Mouse (Mus musculus): Measurements from ENCODE around the gene Mcpt4. TPM values are rescaled to one million over a fixed set of nuclear protein-coding genes. Genes with fewer than 3 reads are reported as not detected.
"Not testable (repeated sequence)": the region's sequence is repeated elsewhere in the genome, so short reads cannot be mapped to it uniquely, and the experiment has no call there.

Gene Mcpt4
- polyA plus RNA-seq, 1 experiment = 2.9 TPM

DNA sequence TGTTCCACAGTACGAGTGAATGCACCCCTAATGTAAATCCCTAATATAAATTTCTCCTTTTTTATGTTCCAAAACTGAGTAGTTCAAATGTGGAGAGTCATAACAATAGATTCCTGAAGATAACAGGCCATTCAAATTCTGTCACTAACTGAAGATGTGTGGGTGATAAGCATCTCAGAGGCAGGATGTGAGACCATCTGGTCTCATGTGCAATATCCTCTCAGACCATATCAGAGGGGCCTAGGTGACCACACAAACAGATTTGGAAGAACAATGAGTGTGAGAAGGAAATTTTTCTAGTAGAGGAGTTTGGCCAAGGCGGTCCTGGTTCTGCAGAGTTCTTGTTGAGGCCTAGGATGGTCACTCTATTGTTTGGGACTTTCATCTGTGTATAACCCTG is 31.2 kb upstream of the Mcpt4 start:
- Histone ChIP-seq H3K27me3 (ENCODE audit: control insufficient read depth, insufficient read depth, low read length) (no peaks in the 10 kb centered on the region), H3K36me3 (ENCODE audit: control insufficient read depth, insufficient read depth, low read length) (no peaks in the 10 kb centered on the region), H3K4me3 (ENCODE audit: control insufficient read depth, insufficient read depth, low read length) (no peak overlapping the region), H3K27ac (ENCODE audit: control insufficient read depth, insufficient read depth, low read length) (no peak overlapping the region), H3K4me1 (replicated peaks; ENCODE audit: control insufficient read depth, insufficient read depth, low read length) (no peaks in the 10 kb centered on the region)
- WGBS = 41% methylated on average over 2 of the region's 2 CpGs
- TF ChIP-seq CTCF (IDR thresholded peaks at IDR 0.05; ENCODE audit: borderline replicate concordance, control insufficient read depth, extremely low read depth, insufficient read depth, low read length, poor library complexity) (no peak), POLR2A (IDR thresholded peaks at IDR 0.05; ENCODE audit: control insufficient read depth, extremely low read depth, insufficient read depth, low read length, poor library complexity) (no peak)
- no peak for DNase-seq

DNA sequence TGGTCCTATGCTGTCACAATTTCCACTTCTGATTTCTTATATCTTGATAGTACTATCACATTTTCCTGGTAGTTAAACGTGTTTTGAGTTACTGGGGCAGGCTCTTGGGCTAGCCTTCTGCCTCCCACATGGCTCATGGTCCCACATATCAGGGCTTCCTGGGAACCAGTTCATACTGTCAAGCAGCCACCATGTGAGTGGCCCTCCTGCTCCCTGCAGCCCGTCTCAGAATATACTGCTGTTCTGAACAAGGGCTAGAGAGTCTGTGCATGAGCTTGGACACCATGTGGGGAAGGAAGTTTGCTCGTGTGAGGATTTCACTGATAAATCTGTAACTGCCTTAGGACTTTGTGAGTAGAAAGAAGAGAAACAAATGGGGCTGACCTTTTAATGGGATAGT is 24.6 kb upstream of the Mcpt4 start:
- Histone ChIP-seq H3K27me3 (ENCODE audit: control insufficient read depth, insufficient read depth, low read length) (no peaks in the 10 kb centered on the region), H3K4me1 (replicated peaks; ENCODE audit: control insufficient read depth, insufficient read depth, low read length) (no peaks in the 10 kb centered on the region), H3K4me3 (ENCODE audit: control insufficient read depth, insufficient read depth, low read length) (no peak overlapping the region), H3K27ac (ENCODE audit: control insufficient read depth, insufficient read depth, low read length) (no peak overlapping the region), H3K36me3 (ENCODE audit: control insufficient read depth, insufficient read depth, low read length) (no peaks in the 10 kb centered on the region)
- TF ChIP-seq POLR2A (IDR thresholded peaks at IDR 0.05; ENCODE audit: control insufficient read depth, extremely low read depth, insufficient read depth, low read length, poor library complexity) (no peak), CTCF (IDR thresholded peaks at IDR 0.05; ENCODE audit: borderline replicate concordance, control insufficient read depth, extremely low read depth, insufficient read depth, low read length, poor library complexity) (no peak)
- DNase-seq = no peak
- WGBS = 81% methylated on average over 3 of the region's 3 CpGs

DNA sequence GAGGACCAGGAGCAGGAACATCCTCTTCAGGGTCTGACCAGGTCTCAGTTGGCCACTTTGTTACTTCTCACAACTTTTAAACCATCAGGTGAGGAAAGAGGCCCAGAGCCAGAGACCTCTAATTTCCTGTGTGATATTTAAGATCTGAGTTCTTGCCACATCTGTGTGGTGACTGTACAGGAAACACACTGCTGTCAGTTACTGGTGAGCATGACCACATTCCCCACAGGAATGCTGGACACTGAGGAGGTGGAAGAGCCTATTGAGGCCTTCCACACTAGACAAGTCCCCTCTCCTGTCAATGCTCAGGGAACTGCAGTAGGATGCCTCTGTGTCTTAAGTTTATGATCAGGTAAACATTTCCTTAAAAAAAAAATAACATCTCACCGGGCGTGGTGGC is 23.1 kb upstream of the Mcpt4 start, which contains the start of gene Mcpt8:
Gene Mcpt8 (minus strand): TSS at position 107 of the 400 bp plus-strand sequence.
- no peaks in the 10 kb centered on the region for H3K36me3 ChIP-seq (ENCODE audit: control insufficient read depth, insufficient read depth, low read length)
- TF ChIP-seq CTCF (IDR thresholded peaks at IDR 0.05; ENCODE audit: borderline replicate concordance, control insufficient read depth, extremely low read depth, insufficient read depth, low read length, poor library complexity) (no peak), POLR2A (IDR thresholded peaks at IDR 0.05; ENCODE audit: control insufficient read depth, extremely low read depth, insufficient read depth, low read length, poor library complexity) (no peak)
- no peak for DNase-seq
- H3K27ac ChIP-seq (ENCODE audit: control insufficient read depth, insufficient read depth, low read length) = no peak within 1 kb of the TSS
- no peak within 1 kb of the TSS for H3K4me3 ChIP-seq (ENCODE audit: control insufficient read depth, insufficient read depth, low read length)
- H3K4me1 ChIP-seq (replicated peaks; ENCODE audit: control insufficient read depth, insufficient read depth, low read length) = no peaks in the 10 kb centered on the region
- WGBS = 76% methylated on average over 2 of the region's 2 CpGs
- no peaks in the 10 kb centered on the region for H3K27me3 ChIP-seq (ENCODE audit: control insufficient read depth, insufficient read depth, low read length)

DNA sequence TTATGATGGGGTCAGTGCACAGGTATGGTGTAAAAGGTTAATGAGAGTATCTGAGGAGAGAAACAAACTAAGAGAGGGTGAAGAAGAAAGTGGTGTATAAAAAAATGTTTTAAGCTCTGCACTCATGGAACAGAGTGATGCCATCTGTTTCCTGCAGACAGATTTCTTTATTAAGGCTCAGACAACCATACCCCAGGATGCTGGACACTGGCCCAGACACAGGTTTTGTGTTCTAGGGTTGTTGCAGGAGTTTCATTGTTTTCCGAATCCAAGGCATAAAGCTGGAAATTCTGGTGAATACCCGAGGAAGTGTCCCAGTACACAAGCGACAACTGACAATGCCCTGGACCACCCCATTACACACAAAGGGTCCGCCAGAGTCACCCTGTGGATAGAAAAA is 19.9 kb upstream of the Mcpt4 start:
- 64% methylated on average over 4 of the region's 4 CpGs for WGBS
- H3K4me1 ChIP-seq (replicated peaks; ENCODE audit: control insufficient read depth, insufficient read depth, low read length) = no peaks in the 10 kb centered on the region
- no peak overlapping the region for H3K27ac ChIP-seq (ENCODE audit: control insufficient read depth, insufficient read depth, low read length)
- H3K36me3 ChIP-seq (ENCODE audit: control insufficient read depth, insufficient read depth, low read length) = no peaks in the 10 kb centered on the region
- no peaks in the 10 kb centered on the region for H3K27me3 ChIP-seq (ENCODE audit: control insufficient read depth, insufficient read depth, low read length)
- no peak for DNase-seq
- no peak overlapping the region for H3K4me3 ChIP-seq (ENCODE audit: control insufficient read depth, insufficient read depth, low read length)
- no peak for TF ChIP-seq CTCF (IDR thresholded peaks at IDR 0.05; ENCODE audit: borderline replicate concordance, control insufficient read depth, extremely low read depth, insufficient read depth, low read length, poor library complexity)

DNA sequence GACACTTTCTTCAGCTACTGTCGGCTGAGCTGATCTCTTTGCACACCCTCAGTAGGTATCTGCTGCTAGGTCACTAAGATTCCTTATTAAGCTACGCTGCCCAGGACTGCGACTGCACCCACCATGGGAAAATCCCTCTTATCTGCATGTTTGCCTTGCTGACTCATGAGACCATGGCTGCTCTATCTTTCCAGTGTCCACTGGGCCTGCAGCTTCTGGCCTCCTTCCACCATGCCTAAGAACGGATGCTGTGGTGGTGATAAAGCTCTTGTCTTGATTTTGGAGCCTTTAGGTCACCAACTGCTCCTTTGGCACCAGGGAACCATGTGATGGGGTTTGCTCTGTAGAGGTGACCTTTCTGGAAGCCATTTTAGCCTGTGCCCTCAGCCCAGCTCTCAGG is 4.4 kb downstream of the Mcpt4 start:
- H3K4me1 ChIP-seq (replicated peaks; ENCODE audit: control insufficient read depth, insufficient read depth, low read length) = no peaks in the 10 kb centered on the region
- H3K4me3 ChIP-seq (ENCODE audit: control insufficient read depth, insufficient read depth, low read length) = no peak overlapping the region
- TF ChIP-seq POLR2A (IDR thresholded peaks at IDR 0.05; ENCODE audit: control insufficient read depth, extremely low read depth, insufficient read depth, low read length, poor library complexity) (no peak), CTCF (IDR thresholded peaks at IDR 0.05; ENCODE audit: borderline replicate concordance, control insufficient read depth, extremely low read depth, insufficient read depth, low read length, poor library complexity) (no peak)
- no peak for DNase-seq
- H3K36me3 ChIP-seq (ENCODE audit: control insufficient read depth, insufficient read depth, low read length) = no peaks in the 10 kb centered on the region
- H3K27me3 ChIP-seq (ENCODE audit: control insufficient read depth, insufficient read depth, low read length) = no peaks in the 10 kb centered on the region
- no peak overlapping the region for H3K27ac ChIP-seq (ENCODE audit: control insufficient read depth, insufficient read depth, low read length)
- WGBS = 96% methylated on average over 4 of the region's 4 CpGs

DNA sequence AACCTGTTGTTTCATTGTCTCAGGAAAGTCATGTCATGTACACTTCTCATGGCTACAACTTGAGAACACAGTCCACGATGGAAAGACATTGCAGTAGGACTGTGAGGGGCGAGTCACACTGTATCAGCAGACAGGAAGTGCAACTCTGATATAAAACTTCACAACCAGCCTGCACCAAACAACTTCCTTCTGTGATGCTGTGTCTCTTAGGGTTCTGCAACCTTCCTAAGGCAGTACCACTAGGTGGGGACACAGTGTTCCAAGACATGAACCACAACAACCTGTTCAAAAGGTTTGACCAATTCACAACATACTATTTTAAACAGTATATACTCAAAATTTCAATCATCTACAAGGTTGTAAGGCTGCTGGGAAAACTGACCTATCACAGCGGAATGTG is 6.7 kb downstream of the Mcpt4 start:
- no peak overlapping the region for H3K27ac ChIP-seq (ENCODE audit: control insufficient read depth, insufficient read depth, low read length)
- 63% methylated on average over 3 of the region's 3 CpGs for WGBS
- no peak overlapping the region for H3K4me3 ChIP-seq (ENCODE audit: control insufficient read depth, insufficient read depth, low read length)
- H3K36me3 ChIP-seq (ENCODE audit: control insufficient read depth, insufficient read depth, low read length) = no peaks in the 10 kb centered on the region
- TF ChIP-seq CTCF (IDR thresholded peaks at IDR 0.05; ENCODE audit: borderline replicate concordance, control insufficient read depth, extremely low read depth, insufficient read depth, low read length, poor library complexity) (no peak), POLR2A (IDR thresholded peaks at IDR 0.05; ENCODE audit: control insufficient read depth, extremely low read depth, insufficient read depth, low read length, poor library complexity) (no peak)
- H3K27me3 ChIP-seq (ENCODE audit: control insufficient read depth, insufficient read depth, low read length) = no peaks in the 10 kb centered on the region
- H3K4me1 ChIP-seq (replicated peaks; ENCODE audit: control insufficient read depth, insufficient read depth, low read length) = no peaks in the 10 kb centered on the region
- DNase-seq = no peak

DNA sequence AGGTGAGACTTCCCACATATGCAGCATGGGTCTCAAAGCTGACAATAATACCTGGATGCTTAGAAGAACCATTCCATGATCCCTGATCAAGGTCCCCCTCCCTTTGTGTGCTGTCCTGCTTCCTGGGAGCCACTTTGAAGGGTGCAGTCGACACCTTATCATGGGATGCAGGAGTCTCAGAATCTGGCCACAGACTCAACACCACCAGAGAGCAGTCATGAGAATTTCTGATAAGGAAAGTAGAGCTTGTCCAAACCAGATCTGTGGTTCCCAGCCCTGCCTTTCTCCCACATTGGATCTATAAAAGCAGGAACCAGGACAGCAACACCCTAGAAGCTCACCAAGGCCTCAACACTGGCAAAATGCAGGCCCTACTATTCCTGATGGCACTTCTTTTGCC is 20.3 kb downstream of the Mcpt4 start, which contains the start of gene Mcpt2:
Gene Mcpt2 (plus strand): TSS at position 250 of the 400 bp plus-strand sequence.
- not testable (repeated sequence) for H3K4me3 ChIP-seq (ENCODE audit: control insufficient read depth, insufficient read depth, low read length); H3K27me3 ChIP-seq (ENCODE audit: control insufficient read depth, insufficient read depth, low read length); H3K36me3 ChIP-seq (ENCODE audit: control insufficient read depth, insufficient read depth, low read length); H3K27ac ChIP-seq (ENCODE audit: control insufficient read depth, insufficient read depth, low read length); H3K4me1 ChIP-seq (replicated peaks; ENCODE audit: control insufficient read depth, insufficient read depth, low read length); DNase-seq
- 88% methylated on average over 1 of the region's 1 CpGs for WGBS
